Comparison of ENCODE assay signal across 8 mouse cellular contexts in genomic region chr12:117107143-117107616, GRCm38 (mm10).
A peak's percentile ranks its signal among the peaks of the same experiment; 100 is the strongest.
DNase-seq lines count a peak whose midpoint lies in the region; ATAC-seq and TF ChIP-seq lines count a peak whose summit lies in the region.

No protein-coding gene starts in this region.

- H3K9ac ChIP-seq in heart, embryonic 12.5 days, result no peak overlapping the region
- H3K9ac ChIP-seq in midbrain, postnatal 0 days (replicated peaks; ENCODE audit: low read length, poor library complexity, severe bottlenecking), result no peak overlapping the region

- H3K4me1 ChIP-seq in heart, embryonic 12.5 days (replicated peaks), result 0 out of 2 replicates have a peak, but pooled peaks cover 5% of the 10 kb centered on the region
- peaks cover 14% of the 10 kb centered on the region; the same call in 1 of the 2 replicates for H3K4me1 ChIP-seq in midbrain, postnatal 0 days (ENCODE audit: insufficient read depth, low read length)

- no peaks in the 10 kb centered on the region for H3K36me3 ChIP-seq in heart, embryonic 12.5 days
- no peaks in the 10 kb centered on the region for H3K36me3 ChIP-seq in midbrain, postnatal 0 days (ENCODE audit: insufficient read depth, low read length)

- peak; percentile 63 for TF ChIP-seq CTCF in midbrain, postnatal 0 days (IDR thresholded peaks at IDR 0.05)

- H3K9me3 ChIP-seq in heart, embryonic 12.5 days (replicated peaks), result no peaks in the 10 kb centered on the region
- H3K9me3 ChIP-seq in midbrain, postnatal 0 days (ENCODE audit: low read length), result no peaks in the 10 kb centered on the region

- no peak overlapping the region for H3K4me3 ChIP-seq in heart, embryonic 12.5 days
- H3K4me3 ChIP-seq in midbrain, postnatal 0 days (ENCODE audit: low read depth, low read length), result no peak overlapping the region

- H3K27me3 ChIP-seq in heart, embryonic 12.5 days (replicated peaks), result no peaks in the 10 kb centered on the region
- H3K27me3 ChIP-seq in midbrain, postnatal 0 days (ENCODE audit: insufficient read depth, low read length), result no peaks in the 10 kb centered on the region

- H3K27ac ChIP-seq in heart, embryonic 12.5 days (ENCODE audit: poor library complexity, severe bottlenecking), result no peak overlapping the region
- peak overlapping the region; percentile 62 for H3K27ac ChIP-seq in midbrain, postnatal 0 days (ENCODE audit: low read depth, low read length)

- intact Hi-C loops in heart, postnatal 10 days (cut with DNase I), result no loop called here
- intact Hi-C loops in left cerebral cortex, postnatal 25 days (cut with DNase I), result no loop called here

- no peak for DNase-seq in heart, postnatal 10 days
- peak; percentile 45 for DNase-seq in cerebellum, adult 9-11 months
- DNase-seq in frontal cortex, postnatal 14 days (ENCODE audit: low spot score in 2 of 2), result peak; percentile 44 to 65
- peak; percentile 59 to 66 for DNase-seq in left cerebral cortex, postnatal 25 days (ENCODE audit: low spot score in 2 of 2)
- DNase-seq in midbrain, postnatal 0 days (ENCODE audit: low spot score), result peak; percentile 94
- DNase-seq in thymus, postnatal 25 days, result no peak
- no peak for DNase-seq in thymus, postnatal 14 days

- ATAC-seq in heart, embryonic 12.5 days (ENCODE audit: insufficient number of reproducible peaks, low FRiP score), result peak; percentile 18; the same call in 1 of the 2 replicates
- ATAC-seq in midbrain, postnatal 0 days (ENCODE audit: low FRiP score), result peak; percentile 95

- H3K4me2 ChIP-seq in heart, embryonic 12.5 days, result peak overlapping the region; percentile 33; the same call in 1 of the 2 replicates
- H3K4me2 ChIP-seq in midbrain, postnatal 0 days (ENCODE audit: low read depth, low read length, poor library complexity, severe bottlenecking), result peak overlapping the region; percentile 38; the same call in 1 of the 2 replicates

- WGBS in heart, embryonic 12.5 days, result 36% methylated on average over 16 of the region's 16 CpGs
- 6% methylated on average over 16 of the region's 16 CpGs for WGBS in midbrain, postnatal 0 days

Comparison
In these comparisons a context has a peak if more than half of its experiments do, and no peak if none do; other contexts are left out.
1. DNase-seq: peak in cerebellum, adult 9-11 months (single experiment), frontal cortex, postnatal 14 days (2 of 2), left cerebral cortex, postnatal 25 days (2 of 2) and midbrain, postnatal 0 days (single experiment); none in heart, postnatal 10 days (0 of 2), thymus, postnatal 25 days (single experiment) and thymus, postnatal 14 days (single experiment).